Mouse (Mus musculus) liver, embryonic 15.5 days (tissue): ENCODE data around the gene Lrrc4b. TPM values are rescaled to one million over a fixed set of nuclear protein-coding genes. Genes with fewer than 3 reads are reported as not detected.

ENCODE experiments used
- microRNA-seq: library from miRNA; unstranded; fragments of <30 nt; microRNA quantifications from one replicate; pipeline ENCODE4, GENCODE M21; 2016
- polyA plus RNA-seq: library from polyadenylated mRNA; unstranded; fragments of >200 nt; fragmentation: Nextera tagmentation; extraction: Ambion mirVana; gene quantifications from 2 replicates; pipeline ENCODE4 v1.2.1, GENCODE M21; 2015

Lrrc4b gene
- polyA plus RNA-seq, 1 experiment from 2014 or later: not detected

Small RNA genes within 50 kb of the gene (microRNA-seq; reads per million reads assigned to microRNA genes)
- gene Mir7052: not detected

Other genes starting within 250 kb of the Lrrc4b start
- not detected in 2 replicates for gene Klk1b24, start 240.8 kb upstream of the Lrrc4b start, polyA plus RNA-seq
- gene Klk1b3, start 230.8 kb upstream of the Lrrc4b start, polyA plus RNA-seq: not detected in 2 replicates
- not detected in 2 replicates for gene Klk1b4, start 221.6 kb upstream of the Lrrc4b start, polyA plus RNA-seq
- gene Klk1b5, start 213.1 kb upstream of the Lrrc4b start, polyA plus RNA-seq: not detected in 2 replicates
- gene Klk1, start 203.7 kb upstream of the Lrrc4b start, polyA plus RNA-seq: 0.16 TPM in 1 of 2 replicates, not detected in the other
- gene Gm36864, start 192.8 kb upstream of the Lrrc4b start, polyA plus RNA-seq: 0.07 TPM in 1 of 2 replicates, not detected in the other
- gene 1700028J19Rik, start 182.3 kb upstream of the Lrrc4b start, polyA plus RNA-seq: 0.94 and 1.2 TPM in 2 replicates
- 28.0 and 30.3 TPM in 2 replicates for gene 2410002F23Rik, start 182.3 kb upstream of the Lrrc4b start, polyA plus RNA-seq
- gene Acp4, start 171.6 kb upstream of the Lrrc4b start, polyA plus RNA-seq: 0.14 TPM in 1 of 2 replicates, not detected in the other
- gene Gm15517, start 167.6 kb upstream of the Lrrc4b start, polyA plus RNA-seq: not detected in 2 replicates
- 0.54 and 0.63 TPM in 2 replicates for gene Clec11a, start 122.1 kb upstream of the Lrrc4b start, polyA plus RNA-seq
- gene Shank1, start 118.8 kb upstream of the Lrrc4b start, polyA plus RNA-seq: 0.05 and 0.06 TPM in 2 replicates
- not detected in 2 replicates for gene Syt3, start 44.9 kb upstream of the Lrrc4b start, polyA plus RNA-seq
- gene 1700008O03Rik, start 43.2 kb upstream of the Lrrc4b start, polyA plus RNA-seq: 0.16 TPM in 1 of 2 replicates, not detected in the other
- 14.3 and 17.3 TPM in 2 replicates for gene Aspdh, start 36.4 kb downstream of the Lrrc4b start, polyA plus RNA-seq
- 175 and 198 TPM in 2 replicates for gene Josd2, start 39.0 kb downstream of the Lrrc4b start, polyA plus RNA-seq
- 45.9 and 55.4 TPM in 2 replicates for gene Emc10, start 67.5 kb downstream of the Lrrc4b start, polyA plus RNA-seq
- gene Fam71e1, start 67.6 kb downstream of the Lrrc4b start, polyA plus RNA-seq: 1.7 and 2.0 TPM in 2 replicates
- gene Mybpc2, start 95.6 kb downstream of the Lrrc4b start, polyA plus RNA-seq: 0.08 and 0.10 TPM in 2 replicates
- 0.85 and 0.89 TPM in 2 replicates for gene Spib, start 103.1 kb downstream of the Lrrc4b start, polyA plus RNA-seq
- 51.9 and 54.8 TPM in 2 replicates for gene Pold1, start 119.8 kb downstream of the Lrrc4b start, polyA plus RNA-seq
- 45.9 and 47.1 TPM in 2 replicates for gene Nr1h2, start 124.9 kb downstream of the Lrrc4b start, polyA plus RNA-seq
- gene Napsa, start 143.4 kb downstream of the Lrrc4b start, polyA plus RNA-seq: 13.8 and 14.2 TPM in 2 replicates
- gene Kcnc3, start 161.6 kb downstream of the Lrrc4b start, polyA plus RNA-seq: 0.05 TPM in 2 replicates
- 0.18 and 0.41 TPM in 2 replicates for gene Myh14, start 241.8 kb downstream of the Lrrc4b start, polyA plus RNA-seq